Mouse (Mus musculus): ENCODE results near the gene Cdkal1. TPM values are rescaled to one million over a fixed set of nuclear protein-coding genes. Genes with fewer than 3 reads are reported as not detected.

Gene Cdkal1
- total and polyA plus RNA-seq, 3 experiments, result 8.7 to 13.7 (median 9.5) TPM

DNA sequence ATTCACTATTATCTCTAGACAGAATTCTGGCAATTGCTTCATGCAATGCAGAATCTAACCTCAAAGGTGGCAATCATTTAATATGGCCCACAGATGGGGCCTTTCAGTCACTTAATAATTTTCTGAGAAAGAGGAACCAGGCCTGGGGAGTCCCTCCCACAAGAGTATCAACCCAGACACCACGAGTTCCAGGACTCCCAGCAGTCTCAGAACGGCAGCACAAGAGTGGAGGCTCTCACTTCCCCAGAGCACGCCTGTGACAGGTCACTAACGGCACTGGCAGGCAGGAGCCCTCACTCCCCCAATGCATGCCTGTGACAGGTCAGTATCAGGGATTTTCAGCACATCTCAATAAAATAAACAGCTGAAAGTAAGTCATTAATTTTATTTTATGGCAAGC lies 424.6 kb downstream of the Cdkal1 start (continued):
- TF ChIP-seq BHLHE40 (IDR thresholded peaks at IDR 0.05; ENCODE audit: low read depth, low read length) (peak; percentile 51), RAD21 (IDR thresholded peaks at IDR 0.05; ENCODE audit: low read depth, low read length) (peak; percentile 14), NELFE (IDR thresholded peaks at IDR 0.05; ENCODE audit: low read depth, low read length) (no peak)

DNA sequence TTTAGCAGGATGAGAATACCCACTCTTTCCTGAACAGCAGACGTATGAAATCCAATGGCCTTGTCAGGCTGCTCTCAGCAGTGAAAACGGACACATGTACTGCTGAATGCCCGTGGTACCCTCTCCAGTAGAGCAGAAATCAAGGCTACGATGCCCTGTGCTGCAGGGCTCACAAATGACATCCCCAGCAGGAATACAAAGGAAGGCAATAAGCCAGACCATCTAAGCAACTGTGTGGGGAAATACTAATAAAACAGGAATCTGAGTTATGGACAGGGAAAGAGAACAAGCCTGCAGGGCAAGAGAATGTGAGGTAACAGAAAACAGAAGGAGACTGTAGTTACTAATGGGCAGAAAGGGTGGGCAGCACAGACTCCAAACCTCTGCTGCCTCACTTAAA lies 425.6 kb downstream of the Cdkal1 start:
- peaks cover 0 to 10% of the 10 kb centered on the region in 2 experiments for H3K36me3 ChIP-seq (replicated peaks in 1 of 2; ENCODE audit: control insufficient read depth in 1 of 2, insufficient read depth in 1 of 2, low read length in 1 of 2)
- peaks cover 2% of the 10 kb centered on the region for H3K9me3 ChIP-seq (replicated peaks; ENCODE audit: low read length)
- dilution Hi-C loops (cut with MboI; ENCODE audit: extremely low pct_ligation_motif_present, extremely low pct_unique_long_range_greater_than_20kb, low sequenced_read_pairs) (no loop called here), in situ Hi-C loops (cut with MboI; ENCODE audit: low pct_ligation_motif_present, low pct_unique_long_range_greater_than_20kb, low sequenced_read_pairs) (no loop called here)
- H3K27me3 ChIP-seq (replicated peaks), result no peaks in the 10 kb centered on the region
- DNase-seq (ENCODE audit: extremely low read depth), result no peak
- no peak overlapping the region for H3K27ac ChIP-seq (ENCODE audit: insufficient read depth, low read depth)
- no peak overlapping the region for H3K4me2 ChIP-seq (ENCODE audit: insufficient read depth, low read depth, poor library complexity, severe bottlenecking)
- H3K79me2 ChIP-seq (replicated peaks; ENCODE audit: control insufficient read depth, extremely low read depth, insufficient read depth, poor library complexity, severe bottlenecking), result no peaks in the 10 kb centered on the region
- TF ChIP-seq TBP (conservative IDR thresholded peaks at IDR 0.05; ENCODE audit: low read depth, low read length), result no peak
- TF ChIP-seq MXI1 (IDR thresholded peaks at IDR 0.05; ENCODE audit: low read depth, low read length), result no peak
- no peak for TF ChIP-seq USF2 (conservative IDR thresholded peaks at IDR 0.05; ENCODE audit: low read depth, low read length)
- TF ChIP-seq ZMIZ1 (IDR thresholded peaks at IDR 0.05; ENCODE audit: low read depth, low read length), result no peak
- TF ChIP-seq ZNF384 (IDR thresholded peaks at IDR 0.05; ENCODE audit: low read depth, low read length), result no peak
- TF ChIP-seq MYC (IDR thresholded peaks at IDR 0.05; ENCODE audit: low read depth, low read length), result no peak
- TF ChIP-seq MAFK (IDR thresholded peaks at IDR 0.05; ENCODE audit: insufficient replicate concordance, low read length), result no peak
- TF ChIP-seq E2F4 (IDR thresholded peaks at IDR 0.05; ENCODE audit: insufficient replicate concordance, low read depth, low read length), result no peak
- TF ChIP-seq POLR2AphosphoS2 (IDR thresholded peaks at IDR 0.05; ENCODE audit: low read depth, low read length), result no peak
- no peak for TF ChIP-seq JUN (IDR thresholded peaks at IDR 0.05; ENCODE audit: insufficient read depth, low read depth, low read length)
- no peak for TF ChIP-seq CTCF (conservative IDR thresholded peaks at IDR 0.05 in 1 of 2, IDR thresholded peaks at IDR 0.05 in 1 of 2; ENCODE audit: low read depth in 2 of 2, low read length in 2 of 2)
- TF ChIP-seq UBTF (IDR thresholded peaks at IDR 0.05; ENCODE audit: low read depth, low read length), result no peak
- no peak for TF ChIP-seq CHD2 (IDR thresholded peaks at IDR 0.05; ENCODE audit: low read length)
- no peak overlapping the region for H3K4me3 ChIP-seq (replicated peaks in 1 of 3; ENCODE audit: low read depth in 2 of 3, low read length in 2 of 3, poor library complexity in 1 of 3)
- H3K9ac ChIP-seq (ENCODE audit: insufficient read depth, low read depth), result no peak overlapping the region
- H3K4me1 ChIP-seq (ENCODE audit: control insufficient read depth in 1 of 2, insufficient read depth in 2 of 2), result peaks cover 0 to 13% of the 10 kb centered on the region in 2 experiments; a peak in 2 of 4 replicates

DNA sequence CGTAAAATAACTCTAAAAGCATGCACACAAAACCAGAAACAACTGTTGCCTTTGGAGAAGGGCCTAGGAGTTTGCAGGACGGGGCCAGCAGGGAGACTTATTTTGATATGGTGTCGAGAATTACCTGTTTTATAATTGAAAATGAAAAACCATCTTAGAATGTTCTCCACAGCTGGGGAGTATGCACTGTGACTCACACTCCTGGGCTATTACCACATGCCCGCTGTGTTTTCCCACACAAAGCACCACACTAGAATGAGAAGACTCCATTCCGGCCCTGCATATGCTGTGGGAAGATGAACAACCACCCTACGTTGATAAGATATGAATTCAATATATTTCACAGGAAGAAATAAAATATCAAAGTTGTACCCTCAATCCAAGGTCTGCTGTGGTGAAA lies 426.3 kb downstream of the Cdkal1 start:
- dilution Hi-C loops (cut with MboI; ENCODE audit: extremely low pct_ligation_motif_present, extremely low pct_unique_long_range_greater_than_20kb, low sequenced_read_pairs) (no loop called here), in situ Hi-C loops (cut with MboI; ENCODE audit: low pct_ligation_motif_present, low pct_unique_long_range_greater_than_20kb, low sequenced_read_pairs) (no loop called here)
- Histone ChIP-seq H3K27ac (ENCODE audit: insufficient read depth, low read depth) (no peak overlapping the region), H3K9me3 (replicated peaks; ENCODE audit: low read length) (peaks cover 2% of the 10 kb centered on the region), H3K4me2 (ENCODE audit: insufficient read depth, low read depth, poor library complexity, severe bottlenecking) (no peak overlapping the region), H3K27me3 (replicated peaks) (no peaks in the 10 kb centered on the region), H3K79me2 (replicated peaks; ENCODE audit: control insufficient read depth, extremely low read depth, insufficient read depth, poor library complexity, severe bottlenecking) (no peaks in the 10 kb centered on the region), H3K36me3 (replicated peaks in 1 of 2; ENCODE audit: control insufficient read depth in 1 of 2, insufficient read depth in 1 of 2, low read length in 1 of 2) (peaks cover 0 to 8% of the 10 kb centered on the region in 2 experiments), H3K4me3 (replicated peaks in 1 of 3; ENCODE audit: low read depth in 2 of 3, low read length in 2 of 3, poor library complexity in 1 of 3) (no peak overlapping the region), H3K9ac (ENCODE audit: insufficient read depth, low read depth) (no peak overlapping the region), H3K4me1 (ENCODE audit: control insufficient read depth in 1 of 2, insufficient read depth in 2 of 2) (peaks cover 0 to 13% of the 10 kb centered on the region in 2 experiments; a peak in 2 of 4 replicates)
- DNase-seq (ENCODE audit: extremely low read depth), result no peak
- TF ChIP-seq ZKSCAN1 (IDR thresholded peaks at IDR 0.05; ENCODE audit: borderline replicate concordance, low read depth, low read length), result no peak
- TF ChIP-seq ETS1 (conservative IDR thresholded peaks at IDR 0.05; ENCODE audit: low read depth, low read length), result no peak
- no peak for TF ChIP-seq KAT2A (IDR thresholded peaks at IDR 0.05; ENCODE audit: insufficient replicate concordance, low read length)
- no peak for TF ChIP-seq NRF1 (IDR thresholded peaks at IDR 0.05; ENCODE audit: low read depth, low read length)
- no peak for TF ChIP-seq NELFE (IDR thresholded peaks at IDR 0.05; ENCODE audit: low read depth, low read length)
- no peak for TF ChIP-seq SMC3 (IDR thresholded peaks at IDR 0.05; ENCODE audit: low read depth, low read length)
- no peak for TF ChIP-seq MXI1 (IDR thresholded peaks at IDR 0.05; ENCODE audit: low read depth, low read length)
- TF ChIP-seq POLR2AphosphoS2 (IDR thresholded peaks at IDR 0.05; ENCODE audit: low read depth, low read length), result no peak
- no peak for TF ChIP-seq USF2 (conservative IDR thresholded peaks at IDR 0.05; ENCODE audit: low read depth, low read length)
- TF ChIP-seq RAD21 (IDR thresholded peaks at IDR 0.05; ENCODE audit: low read depth, low read length), result no peak
- no peak for TF ChIP-seq UBTF (IDR thresholded peaks at IDR 0.05; ENCODE audit: low read depth, low read length)
- no peak for TF ChIP-seq SIN3A (IDR thresholded peaks at IDR 0.05; ENCODE audit: low read length)
- no peak for TF ChIP-seq TBP (conservative IDR thresholded peaks at IDR 0.05; ENCODE audit: low read depth, low read length)
